12 mouse cellular contexts compared by ENCODE assay signal in the genomic region with DNA sequence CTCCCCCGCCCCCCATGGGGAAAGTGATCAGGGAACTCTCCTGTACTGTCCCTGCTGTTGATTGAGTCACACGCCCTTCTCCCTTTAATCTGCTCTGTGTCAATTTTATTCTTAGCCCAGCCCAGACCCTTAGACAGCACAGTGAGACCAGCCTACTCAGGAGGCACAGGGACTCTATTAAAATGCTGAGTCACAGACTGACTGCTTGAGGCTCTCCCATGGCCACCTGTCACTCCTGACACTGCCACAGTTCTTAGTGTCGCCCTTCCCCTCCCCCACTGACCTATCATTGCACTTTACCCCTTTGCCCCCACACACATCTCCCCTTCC. TPM values are rescaled to one million over a fixed set of nuclear protein-coding genes. Genes with fewer than 3 reads are reported as not detected.
DNase-seq lines count a peak whose midpoint lies in the region; ATAC-seq and TF ChIP-seq lines count a peak whose summit lies in the region.
"Had no signal": no experiment of that assay in that cellular context is flagged by ENCODE, and none has a peak within 500 bp of the region (broad histone marks: within the 10 kb centered on the region; RNA-seq: fewer than 3 reads in every experiment).

No protein-coding gene starts in this region.

- DNase-seq in gastrocnemius, adult 2 months = peak; percentile 46
- no peak for DNase-seq in gastrocnemius, adult 8-10 months (ENCODE audit: low spot score in 2 of 2)
- DNase-seq in thymus, postnatal 0 days (ENCODE audit: low spot score) = peak; percentile 44
- no peak for DNase-seq in thymus, adult 2 months
- DNase-seq in spleen, adult 18-20 months = no peak
- no peak for DNase-seq in heart, postnatal 10 days

- ATAC-seq in intestine, postnatal 0 days = peak; percentile 62
- ATAC-seq in stomach, embryonic 16.5 days (ENCODE audit: insufficient read depth, low FRiP score) = peak; percentile 42; the same call in 1 of the 2 replicates

- H3K27me3 ChIP-seq in thymus, adult 2 months (ENCODE audit: control insufficient read depth, insufficient read depth, low read length) = no peaks in the 10 kb centered on the region; the same call in 1 of the 2 replicates
- H3K27me3 ChIP-seq in intestine, postnatal 0 days (replicated peaks; ENCODE audit: control insufficient read depth, insufficient read depth, low read length) = peaks cover 11% of the 10 kb centered on the region; the same call in 1 of the 2 replicates
- peaks cover 6% of the 10 kb centered on the region; the same call in 1 of the 2 replicates for H3K27me3 ChIP-seq in stomach, embryonic 16.5 days (ENCODE audit: control insufficient read depth, insufficient read depth, low read length)

- no peak for TF ChIP-seq POLR2A in thymus, adult 2 months (IDR thresholded peaks at IDR 0.05; ENCODE audit: control insufficient read depth, extremely low read depth, insufficient read depth, low read length, poor library complexity)

- H3K4me1 ChIP-seq in thymus, adult 2 months (replicated peaks; ENCODE audit: control insufficient read depth, insufficient read depth, low read length) = peaks cover 15% of the 10 kb centered on the region
- H3K4me1 ChIP-seq in intestine, postnatal 0 days (replicated peaks; ENCODE audit: control insufficient read depth, insufficient read depth, low read length) = no peaks in the 10 kb centered on the region
- 0 out of 2 replicates have a peak, but pooled peaks cover 4% of the 10 kb centered on the region for H3K4me1 ChIP-seq in stomach, embryonic 16.5 days (ENCODE audit: control insufficient read depth, insufficient read depth, low read length)

- no peak overlapping the region for H3K4me3 ChIP-seq in gastrocnemius, adult 2 months
- no peak overlapping the region for H3K4me3 ChIP-seq in thymus, adult 2 months (ENCODE audit: control insufficient read depth, insufficient read depth, low read length)
- H3K4me3 ChIP-seq in intestine, postnatal 0 days (ENCODE audit: low read depth, low read length) = no peak overlapping the region
- no peak overlapping the region for H3K4me3 ChIP-seq in stomach, embryonic 16.5 days (replicated peaks; ENCODE audit: low read length)
- H3K4me3 ChIP-seq: erythroblast, embryonic 14.5 days; liver, embryonic 15.5 days; stomach, embryonic 15.5 days had no signal

- H3K9ac ChIP-seq in intestine, postnatal 0 days (ENCODE audit: low read depth, low read length) = no peak overlapping the region
- no peak overlapping the region for H3K9ac ChIP-seq in stomach, embryonic 16.5 days (ENCODE audit: low read length)
- H3K9ac ChIP-seq: liver, embryonic 15.5 days; stomach, embryonic 15.5 days had no signal

- intact Hi-C loops in gastrocnemius, adult 2 months (cut with DNase I) = no loop called here
- intact Hi-C loops in heart, postnatal 10 days (cut with DNase I) = no loop called here

- H3K27ac ChIP-seq in gastrocnemius, adult 2 months = peak overlapping the region; percentile 69
- no peak overlapping the region for H3K27ac ChIP-seq in thymus, adult 2 months (ENCODE audit: control insufficient read depth, insufficient read depth, low read length)
- no peak overlapping the region for H3K27ac ChIP-seq in intestine, postnatal 0 days (ENCODE audit: low read depth, low read length)
- H3K27ac ChIP-seq in stomach, embryonic 16.5 days (ENCODE audit: low read length) = no peak overlapping the region
- H3K27ac ChIP-seq: liver, embryonic 15.5 days; stomach, embryonic 15.5 days had no signal

- peaks cover 9% of the 10 kb centered on the region; the same call in 1 of the 2 replicates for H3K9me3 ChIP-seq in intestine, postnatal 0 days (ENCODE audit: control insufficient read depth)
- 0 out of 2 replicates have a peak, but pooled peaks cover 3% of the 10 kb centered on the region for H3K9me3 ChIP-seq in stomach, embryonic 16.5 days (replicated peaks; ENCODE audit: control insufficient read depth, low read length)
- H3K9me3 ChIP-seq: liver, embryonic 15.5 days; stomach, embryonic 15.5 days had no signal

- no peak for TF ChIP-seq CTCF in gastrocnemius, adult 2 months (IDR thresholded peaks at IDR 0.05)
- TF ChIP-seq CTCF in thymus, adult 2 months (IDR thresholded peaks at IDR 0.05; ENCODE audit: borderline replicate concordance, control insufficient read depth, extremely low read depth, insufficient read depth, low read length, poor library complexity) = no peak
- TF ChIP-seq CTCF in intestine, postnatal 0 days (IDR thresholded peaks at IDR 0.05; ENCODE audit: low read depth) = no peak

- H3K4me2 ChIP-seq in intestine, postnatal 0 days (replicated peaks; ENCODE audit: low read depth) = no peak overlapping the region
- H3K4me2 ChIP-seq in stomach, embryonic 16.5 days (ENCODE audit: low read depth, low read length) = no peak overlapping the region
- H3K4me2 ChIP-seq: liver, embryonic 15.5 days; stomach, embryonic 15.5 days had no signal

- WGBS in thymus, adult 2 months = 56% methylated on average over 3 of the region's 3 CpGs
- WGBS in intestine, postnatal 0 days = 27% methylated on average over 3 of the region's 3 CpGs
- 26% methylated on average over 3 of the region's 3 CpGs for WGBS in stomach, embryonic 16.5 days

- H3K36me3 ChIP-seq in thymus, adult 2 months (ENCODE audit: control insufficient read depth, insufficient read depth, low read length) = no peaks in the 10 kb centered on the region
- H3K36me3 ChIP-seq in intestine, postnatal 0 days (ENCODE audit: control insufficient read depth, insufficient read depth) = no peaks in the 10 kb centered on the region
- H3K36me3 ChIP-seq in stomach, embryonic 16.5 days (ENCODE audit: control insufficient read depth, insufficient read depth, low read length) = no peaks in the 10 kb centered on the region
- H3K36me3 ChIP-seq: liver, embryonic 15.5 days; stomach, embryonic 15.5 days had no signal

RNA-seq across cellular contexts. Expression of gene Sstr3, which starts 3.8 kb away (rescaled TPM):
- under 1 TPM in 1 of 2 experiments, not detected in 1; 0.05 TPM for total RNA-seq in gastrocnemius, adult 2 months (2021)
- not detected for total RNA-seq in gastrocnemius, adult 8-10 months (2022)
- 0.03 and 0.05 TPM in 2 replicates for polyA plus RNA-seq in thymus, postnatal 0 days (2015; fragmentation: Nextera tagmentation; extraction: Ambion mirVana)
- polyA plus RNA-seq in thymus, adult 2 months (2012; rRNA removed) = 1.6 and 2.2 TPM in 2 replicates
- polyA plus RNA-seq in intestine, postnatal 0 days (2015; fragmentation: Nextera tagmentation; extraction: Ambion mirVana) = 0.05 and 0.10 TPM in 2 replicates
- 0.12 and 0.39 TPM in 2 replicates for polyA plus RNA-seq in stomach, embryonic 16.5 days (2015; fragmentation: Nextera tagmentation; extraction: Ambion mirVana)
- total RNA-seq in heart, postnatal 10 days (2021) = under 1 TPM in 1 of 2 experiments, not detected in 1; 0.20 TPM
- polyA plus RNA-seq: erythroblast, embryonic 14.5 days; heart, embryonic 16.5 days; liver, embryonic 15.5 days had no signal

RNA-seq across cellular contexts. Expression of gene C1qtnf6, which starts 17.1 kb away (rescaled TPM):
- 1 to 10 TPM; 2.7 to 7.6 TPM for total RNA-seq in gastrocnemius, adult 2 months (2021)
- 1 to 10 TPM in 3 of 4 experiments, under 1 TPM in 1; 0.82 to 2.9 (median 1.6) TPM for total RNA-seq in gastrocnemius, adult 8-10 months (2022)
- 6.5 and 9.1 TPM in 2 replicates for polyA plus RNA-seq in thymus, postnatal 0 days (2015; fragmentation: Nextera tagmentation; extraction: Ambion mirVana)
- polyA plus RNA-seq in thymus, adult 2 months (2012; rRNA removed) = 12.5 and 13.5 TPM in 2 replicates
- polyA plus RNA-seq in intestine, postnatal 0 days (2015; fragmentation: Nextera tagmentation; extraction: Ambion mirVana) = 14.3 and 16.0 TPM in 2 replicates
- polyA plus RNA-seq in stomach, embryonic 16.5 days (2015; fragmentation: Nextera tagmentation; extraction: Ambion mirVana) = 31.3 and 35.6 TPM in 2 replicates
- 10 to 100 TPM; 89.5 to 98.7 TPM for total RNA-seq in heart, postnatal 10 days (2021)
- polyA plus RNA-seq: erythroblast, embryonic 14.5 days had no signal

RNA-seq across cellular contexts. Expression of gene Rac2, which starts 24.3 kb away (rescaled TPM):
- total RNA-seq in gastrocnemius, adult 2 months (2021) = 1 to 10 TPM; 1.4 to 1.7 TPM
- total RNA-seq in gastrocnemius, adult 8-10 months (2022) = 1 to 10 TPM in 2 of 4 experiments, not detected in 2; 1.1 to 1.3 TPM
- 662 and 779 TPM in 2 replicates for polyA plus RNA-seq in thymus, postnatal 0 days (2015; fragmentation: Nextera tagmentation; extraction: Ambion mirVana)
- 1,833 and 1,914 TPM in 2 replicates for polyA plus RNA-seq in thymus, adult 2 months (2012; rRNA removed)
- polyA plus RNA-seq in intestine, postnatal 0 days (2015; fragmentation: Nextera tagmentation; extraction: Ambion mirVana) = 9.0 and 9.9 TPM in 2 replicates
- polyA plus RNA-seq in stomach, embryonic 16.5 days (2015; fragmentation: Nextera tagmentation; extraction: Ambion mirVana) = 21.1 and 26.2 TPM in 2 replicates
- 1 to 10 TPM; 4.6 to 4.7 TPM for total RNA-seq in heart, postnatal 10 days (2021)

RNA-seq across cellular contexts. Expression of gene Cyth4, which starts 48.5 kb away (rescaled TPM):
- 1 to 10 TPM; 1.9 TPM for total RNA-seq in gastrocnemius, adult 2 months (2021)
- 1 to 10 TPM in 2 of 4 experiments, under 1 TPM in 2; 0.80 to 1.9 (median 1.1) TPM for total RNA-seq in gastrocnemius, adult 8-10 months (2022)
- 23.0 and 23.7 TPM in 2 replicates for polyA plus RNA-seq in thymus, postnatal 0 days (2015; fragmentation: Nextera tagmentation; extraction: Ambion mirVana)
- polyA plus RNA-seq in thymus, adult 2 months (2012; rRNA removed) = 81.1 and 83.6 TPM in 2 replicates
- polyA plus RNA-seq in intestine, postnatal 0 days (2015; fragmentation: Nextera tagmentation; extraction: Ambion mirVana) = 2.5 and 3.1 TPM in 2 replicates
- 10.0 and 12.9 TPM in 2 replicates for polyA plus RNA-seq in stomach, embryonic 16.5 days (2015; fragmentation: Nextera tagmentation; extraction: Ambion mirVana)
- 1 to 10 TPM; 4.8 to 6.9 TPM for total RNA-seq in heart, postnatal 10 days (2021)

RNA-seq across cellular contexts. Expression of gene Il2rb, which starts 53.2 kb away (rescaled TPM):
- not detected for total RNA-seq in gastrocnemius, adult 2 months (2021)
- total RNA-seq in gastrocnemius, adult 8-10 months (2022) = not detected
- polyA plus RNA-seq in thymus, postnatal 0 days (2015; fragmentation: Nextera tagmentation; extraction: Ambion mirVana) = 10.3 and 12.2 TPM in 2 replicates
- polyA plus RNA-seq in thymus, adult 2 months (2012; rRNA removed) = 49.7 and 53.7 TPM in 2 replicates
- 0.58 and 0.63 TPM in 2 replicates for polyA plus RNA-seq in intestine, postnatal 0 days (2015; fragmentation: Nextera tagmentation; extraction: Ambion mirVana)
- polyA plus RNA-seq in stomach, embryonic 16.5 days (2015; fragmentation: Nextera tagmentation; extraction: Ambion mirVana) = 0.75 and 0.92 TPM in 2 replicates
- total RNA-seq in heart, postnatal 10 days (2021) = under 1 TPM; 0.20 to 0.26 TPM

Comparison
In these comparisons a context has a peak if more than half of its experiments do, and no peak if none do; other contexts are left out.
1. DNase-seq: peak in gastrocnemius, adult 2 months (single experiment) and thymus, postnatal 0 days (single experiment); none in gastrocnemius, adult 8-10 months (0 of 2), thymus, adult 2 months (single experiment), spleen, adult 18-20 months (0 of 2) and heart, postnatal 10 days (0 of 2).
2. RNA of gene Rac2, which starts 24.3 kb away (polyA plus RNA-seq): 1,833 to 1,914 TPM in thymus, adult 2 months and 662 to 779 TPM in thymus, postnatal 0 days; 21.1 to 26.2 TPM in stomach, embryonic 16.5 days and 9.0 to 9.9 TPM in intestine, postnatal 0 days; every median in the first group is over 10 times any median in the second.